In the genomic region with DNA sequence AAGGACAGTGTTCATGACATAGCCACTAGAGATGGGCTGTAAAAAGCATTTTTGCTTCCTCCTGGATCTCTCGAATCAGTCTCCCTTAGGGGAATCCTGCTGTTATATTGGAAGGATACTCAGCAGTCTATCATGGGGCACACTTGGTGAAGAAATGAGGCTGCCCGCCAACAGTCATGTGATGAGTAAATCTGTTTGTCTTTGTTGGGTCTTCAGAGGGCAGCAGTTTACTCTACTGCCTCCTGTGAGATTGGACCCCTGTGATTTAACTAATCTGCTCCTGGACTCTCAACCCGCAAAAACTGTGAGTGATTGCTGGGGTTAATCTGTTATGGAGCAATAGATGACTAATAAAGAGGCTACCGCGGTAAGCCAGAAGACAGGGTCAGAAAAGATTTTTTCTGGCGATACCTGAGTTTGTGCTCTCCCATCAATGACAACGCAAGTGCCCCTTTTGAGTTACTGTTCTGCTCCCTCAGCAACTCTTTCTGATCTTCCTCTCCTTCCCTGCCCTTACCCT, we compare ENCODE assay signal across 27 mouse cellular contexts. TPM values are rescaled to one million over a fixed set of nuclear protein-coding genes. Genes with fewer than 3 reads are reported as not detected.
A peak's percentile ranks its signal among the peaks of the same experiment; 100 is the strongest.
DNase-seq lines count a peak whose midpoint lies in the region; ATAC-seq and TF ChIP-seq lines count a peak whose summit lies in the region.
"Had no signal": no experiment of that assay in that cellular context is flagged by ENCODE, and none has a peak within 500 bp of the region (broad histone marks: within the 10 kb centered on the region; RNA-seq: fewer than 3 reads in every experiment).

No protein-coding gene starts in this region.

- H3K4me3 ChIP-seq in kidney, adult 2 months (ENCODE audit: insufficient read depth, low read depth, low read length) = no peak overlapping the region
- no peak overlapping the region for H3K4me3 ChIP-seq in kidney, embryonic 15.5 days (replicated peaks)
- no peak overlapping the region for H3K4me3 ChIP-seq in forebrain, embryonic 14.5 days (ENCODE audit: low read depth, low read length)
- H3K4me3 ChIP-seq: embryonic facial prominence, embryonic 10.5 days; embryonic facial prominence, embryonic 13.5 days; erythroblast, embryonic 14.5 days; forebrain, embryonic 12.5 days; gastrocnemius, adult 2 months; hindbrain, embryonic 10.5 days; hindbrain, embryonic 13.5 days had no signal

- peak overlapping the region; percentile 83 for H3K27ac ChIP-seq in kidney, adult 2 months (ENCODE audit: insufficient read depth, low read depth, low read length)
- H3K27ac ChIP-seq in kidney, embryonic 15.5 days = no peak overlapping the region
- no peak overlapping the region for H3K27ac ChIP-seq in forebrain, embryonic 14.5 days (ENCODE audit: low read depth, low read length)
- H3K27ac ChIP-seq: embryonic facial prominence, embryonic 10.5 days; embryonic facial prominence, embryonic 13.5 days; forebrain, embryonic 12.5 days; gastrocnemius, adult 2 months; hindbrain, embryonic 10.5 days; hindbrain, embryonic 13.5 days had no signal

- peaks cover 10% of the 10 kb centered on the region; the same call in 1 of the 2 replicates for H3K4me1 ChIP-seq in kidney, adult 2 months (ENCODE audit: control insufficient read depth, insufficient read depth, low read length)
- H3K4me1 ChIP-seq in kidney, embryonic 15.5 days = no peaks in the 10 kb centered on the region
- peaks cover 2% of the 10 kb centered on the region; the same call in 1 of the 2 replicates for H3K4me1 ChIP-seq in forebrain, embryonic 14.5 days (ENCODE audit: control insufficient read depth, insufficient read depth, low read length)

- CTCF ChIA-PET in Patski (lab: Charles Lee) = no interaction called here

- H3K36me3 ChIP-seq in kidney, adult 2 months (ENCODE audit: control insufficient read depth, insufficient read depth, low read length) = no peaks in the 10 kb centered on the region
- H3K36me3 ChIP-seq in kidney, embryonic 15.5 days = no peaks in the 10 kb centered on the region
- H3K36me3 ChIP-seq in forebrain, embryonic 14.5 days (ENCODE audit: control insufficient read depth, insufficient read depth, low read length) = no peaks in the 10 kb centered on the region
- H3K36me3 ChIP-seq: embryonic facial prominence, embryonic 10.5 days; embryonic facial prominence, embryonic 13.5 days; forebrain, embryonic 12.5 days; hindbrain, embryonic 10.5 days; hindbrain, embryonic 13.5 days had no signal

- no peak overlapping the region for H3K4me2 ChIP-seq in kidney, embryonic 15.5 days
- H3K4me2 ChIP-seq in forebrain, embryonic 14.5 days (ENCODE audit: low read length) = no peak overlapping the region
- H3K4me2 ChIP-seq: embryonic facial prominence, embryonic 13.5 days; forebrain, embryonic 12.5 days; heart, embryonic 11.5 days; hindbrain, embryonic 13.5 days had no signal

- ATAC-seq in kidney, embryonic 15.5 days (replicated peaks; ENCODE audit: low FRiP score) = no peak
- peak; percentile 21 for ATAC-seq in Patski
- no peak for ATAC-seq in monocyte, adult 5-6 weeks (replicated peaks; ENCODE audit: insufficient number of reproducible peaks, low FRiP score, low TSS enrichment, poor library complexity, severe bottlenecking)
- ATAC-seq in forebrain, embryonic 14.5 days = no peak
- ATAC-seq: CD4-positive, CD25-positive, alpha-beta regulatory T cell, adult 4 months; forebrain, embryonic 16.5 days; hindbrain, embryonic 16.5 days had no signal

- H3K9ac ChIP-seq in kidney, embryonic 15.5 days = no peak overlapping the region
- no peak overlapping the region for H3K9ac ChIP-seq in forebrain, embryonic 14.5 days (ENCODE audit: low read length)
- H3K9ac ChIP-seq: embryonic facial prominence, embryonic 13.5 days; forebrain, embryonic 12.5 days; hindbrain, embryonic 13.5 days had no signal

- TF ChIP-seq CTCF in kidney, adult 2 months (conservative IDR thresholded peaks at IDR 0.05; ENCODE audit: insufficient read depth, insufficient read length, low read depth, low read length) = no peak
- no peak for TF ChIP-seq CTCF in Patski (IDR thresholded peaks at IDR 0.05)

- POLR2A ChIA-PET in Patski (lab: Charles Lee) = no interaction called here

- WGBS in kidney, adult 2 months = 49% methylated on average over 7 of the region's 7 CpGs
- 66% methylated on average over 7 of the region's 7 CpGs for WGBS in kidney, embryonic 15.5 days
- 80% methylated on average over 7 of the region's 7 CpGs for WGBS in forebrain, embryonic 14.5 days

- no peak for TF ChIP-seq POLR2A in kidney, adult 2 months (IDR thresholded peaks at IDR 0.05; ENCODE audit: low read depth, low read length)

- DNase-seq in kidney, adult 2 months = peak; percentile 86
- DNase-seq in Patski (ENCODE audit: low read depth, low spot score) = no peak
- peak; percentile 53 for DNase-seq in kidney, postnatal 10 days
- peak; percentile 75 to 77 for DNase-seq in kidney, postnatal 36 days
- no peak for DNase-seq in right cerebral cortex, postnatal 10 days (ENCODE audit: low spot score in 2 of 2)
- no peak for DNase-seq in forebrain, embryonic 14.5 days (ENCODE audit: low spot score)
- DNase-seq: adrenal gland, postnatal 10 days; adrenal gland, postnatal 36 days; cerebellum, adult 18-20 months; cerebellum, adult 9-11 months; cerebellum, postnatal 25 days; embryo, embryonic 11 days; gastrocnemius, adult 2 months; gastrocnemius, postnatal 14 days; heart, adult 11 months had no signal

- no peaks in the 10 kb centered on the region for H3K9me3 ChIP-seq in kidney, embryonic 15.5 days (replicated peaks)
- H3K9me3 ChIP-seq in forebrain, embryonic 14.5 days (replicated peaks; ENCODE audit: control insufficient read depth, low read length) = no peaks in the 10 kb centered on the region
- H3K9me3 ChIP-seq: embryonic facial prominence, embryonic 10.5 days; embryonic facial prominence, embryonic 13.5 days; forebrain, embryonic 12.5 days; hindbrain, embryonic 10.5 days; hindbrain, embryonic 13.5 days had no signal

- H3K27me3 ChIP-seq in kidney, adult 2 months (replicated peaks; ENCODE audit: control insufficient read depth, insufficient read depth, low read length) = no peaks in the 10 kb centered on the region
- no peaks in the 10 kb centered on the region for H3K27me3 ChIP-seq in kidney, embryonic 15.5 days
- peaks cover 25% of the 10 kb centered on the region for H3K27me3 ChIP-seq in Patski
- H3K27me3 ChIP-seq in forebrain, embryonic 14.5 days (replicated peaks; ENCODE audit: control insufficient read depth, insufficient read depth, low read length) = no peaks in the 10 kb centered on the region
- H3K27me3 ChIP-seq: embryonic facial prominence, embryonic 13.5 days; forebrain, embryonic 12.5 days; hindbrain, embryonic 13.5 days had no signal

- in situ Hi-C loops in Patski (cut with MboI; ENCODE audit: low pct_unique_long_range_greater_than_20kb) = no loop called here

RNA-seq across cellular contexts. Expression of gene Camsap2, which starts 13.0 kb away (rescaled TPM):
- 6.9 and 8.6 TPM in 2 replicates for polyA plus RNA-seq in kidney, adult 2 months (2012; rRNA removed)
- polyA plus RNA-seq in kidney, embryonic 15.5 days (2015; fragmentation: Nextera tagmentation; extraction: Ambion mirVana) = 9.0 and 9.9 TPM in 2 replicates
- 36.8 TPM for polyA plus RNA-seq in Patski (2021)
- 25.1 to 39.6 TPM (median 31.9 TPM) in 3 replicates for total RNA-seq in monocyte, adult 5-6 weeks (2017)
- 39.5 and 45.8 TPM in 2 replicates for polyA plus RNA-seq in forebrain, embryonic 14.5 days (2014; fragmentation: Nextera tagmentation; extraction: Ambion mirVana)

RNA-seq across cellular contexts. Expression of gene Ddx59, which starts 56.2 kb away (rescaled TPM):
- 4.3 and 4.9 TPM in 2 replicates for polyA plus RNA-seq in kidney, adult 2 months (2012; rRNA removed)
- 15.7 and 16.0 TPM in 2 replicates for polyA plus RNA-seq in kidney, embryonic 15.5 days (2015; fragmentation: Nextera tagmentation; extraction: Ambion mirVana)
- 15.7 TPM for polyA plus RNA-seq in Patski (2021)
- 12.1 to 24.9 TPM (median 14.9 TPM) in 3 replicates for total RNA-seq in monocyte, adult 5-6 weeks (2017)
- polyA plus RNA-seq in forebrain, embryonic 14.5 days (2014; fragmentation: Nextera tagmentation; extraction: Ambion mirVana) = 17.0 and 18.1 TPM in 2 replicates

Comparison
In these comparisons a context has a peak if more than half of its experiments do, and no peak if none do; other contexts are left out.
1. DNase-seq: peak in kidney, adult 2 months (single experiment), kidney, postnatal 10 days (single experiment) and kidney, postnatal 36 days (2 of 2); none in Patski (single experiment), right cerebral cortex, postnatal 10 days (0 of 2) and forebrain, embryonic 14.5 days (single experiment).